Mouse (Mus musculus) bone marrow macrophage, adult 2 months (primary cell): ENCODE measurements around the gene Nkx2-3.

ENCODE experiments used
- CTCF ChIP-seq: IDR thresholded peaks from 2 replicates; pipeline ENCODE4 v1.5.1; 2012; ENCODE audit warnings: low read depth, mild to moderate bottlenecking, low read length, moderate library complexity
- POLR2A ChIP-seq: IDR thresholded peaks from 2 replicates; pipeline ENCODE4 v1.6.1; 2012; ENCODE audit warnings: mild to moderate bottlenecking, low read depth, low read length, borderline replicate concordance

DNA sequence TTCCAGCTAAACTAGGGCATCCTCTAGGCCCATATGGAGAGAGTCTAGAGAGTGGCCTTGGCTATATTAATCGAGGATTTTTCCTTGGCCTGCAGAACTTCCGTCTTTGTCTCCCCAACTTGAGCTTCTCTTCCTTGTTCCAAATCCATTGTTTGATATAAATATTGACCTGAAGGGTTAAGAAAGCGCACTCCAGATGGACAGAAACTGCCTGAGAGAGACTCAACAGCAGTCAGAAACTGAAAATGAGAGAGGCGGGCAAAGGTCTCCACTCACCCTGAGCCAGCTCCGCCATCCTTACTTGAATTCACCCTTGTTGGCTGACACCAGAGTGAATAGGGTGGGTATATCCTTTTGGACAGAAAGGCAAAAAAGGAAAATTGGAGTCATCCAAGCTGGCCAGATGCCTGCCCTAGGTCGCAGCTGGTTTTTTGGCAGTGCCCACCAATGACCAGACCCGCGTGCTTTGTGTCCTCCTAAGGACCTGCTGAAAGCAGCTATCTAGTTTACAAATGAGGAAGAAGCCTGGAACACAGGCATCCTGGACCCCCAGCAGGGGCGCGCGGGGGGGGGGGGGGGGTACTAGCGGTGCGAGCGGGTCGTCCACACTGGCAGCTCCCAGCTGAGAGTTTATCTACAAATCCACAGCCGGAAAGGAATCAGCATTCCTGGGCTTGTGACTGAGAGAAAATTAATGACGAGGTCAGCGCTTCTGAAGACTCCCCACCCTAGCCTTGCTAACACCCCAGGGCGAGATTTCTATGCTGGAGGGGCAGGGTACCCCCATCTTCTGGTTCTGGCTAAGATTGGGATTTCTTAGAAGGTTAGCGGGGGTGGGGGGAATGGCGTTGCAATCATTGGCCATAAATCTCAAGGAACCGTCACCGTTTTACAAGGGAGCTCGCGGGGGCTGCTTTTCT, 13.1 kb upstream of the Nkx2-3 start:
- TF ChIP-seq CTCF, result no peak
- no peak for TF ChIP-seq POLR2A
